Comparison of ENCODE assay signal across 10 mouse cellular contexts in the genomic region with DNA sequence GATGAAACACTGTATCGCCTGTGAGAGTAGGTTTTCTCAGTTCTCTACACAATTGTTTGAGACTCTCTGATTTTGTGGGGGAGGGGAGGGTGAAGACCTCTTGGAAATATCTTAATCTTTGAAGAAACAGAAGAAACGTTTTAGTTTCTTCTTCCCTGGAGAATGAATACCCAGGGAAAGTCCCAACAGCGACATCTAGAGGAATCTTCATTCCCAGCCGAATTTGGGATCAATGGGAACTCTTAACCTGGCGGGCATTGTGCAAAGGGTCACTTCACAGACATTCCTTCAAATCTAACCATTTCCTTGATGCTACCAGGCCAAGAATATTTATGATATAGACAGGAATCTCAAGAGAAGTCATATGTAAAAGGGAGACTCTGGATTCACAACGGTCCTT. TPM values are rescaled to one million over a fixed set of nuclear protein-coding genes. Genes with fewer than 3 reads are reported as not detected.
DNase-seq lines count a peak whose midpoint lies in the region; ATAC-seq and TF ChIP-seq lines count a peak whose summit lies in the region.
"Had no signal": no experiment of that assay in that cellular context is flagged by ENCODE, and none has a peak within 500 bp of the region (broad histone marks: within the 10 kb centered on the region; RNA-seq: fewer than 3 reads in every experiment).

No protein-coding gene starts in this region.

- H3K4me1 ChIP-seq in heart, embryonic 12.5 days (replicated peaks), result no peaks in the 10 kb centered on the region
- H3K4me1 ChIP-seq in midbrain, postnatal 0 days (ENCODE audit: insufficient read depth, low read length), result no peaks in the 10 kb centered on the region
- no peaks in the 10 kb centered on the region for H3K4me1 ChIP-seq in midbrain, embryonic 13.5 days (replicated peaks)
- H3K4me1 ChIP-seq: liver, embryonic 15.5 days had no signal

- WGBS in heart, embryonic 12.5 days, result 22% methylated on average over 6 of the region's 6 CpGs
- WGBS in midbrain, postnatal 0 days, result 25% methylated on average over 6 of the region's 6 CpGs
- WGBS in midbrain, embryonic 13.5 days, result 28% methylated on average over 6 of the region's 6 CpGs

- H3K9me3 ChIP-seq in heart, embryonic 12.5 days (replicated peaks), result no peaks in the 10 kb centered on the region
- H3K9me3 ChIP-seq in midbrain, postnatal 0 days (ENCODE audit: low read length), result no peaks in the 10 kb centered on the region
- no peaks in the 10 kb centered on the region for H3K9me3 ChIP-seq in midbrain, embryonic 13.5 days
- H3K9me3 ChIP-seq: liver, embryonic 15.5 days had no signal

- H3K4me2 ChIP-seq in heart, embryonic 12.5 days, result no peak overlapping the region
- no peak overlapping the region for H3K4me2 ChIP-seq in midbrain, postnatal 0 days (ENCODE audit: low read depth, low read length, poor library complexity, severe bottlenecking)
- no peak overlapping the region for H3K4me2 ChIP-seq in midbrain, embryonic 13.5 days (replicated peaks)
- H3K4me2 ChIP-seq: liver, embryonic 15.5 days had no signal

- DNase-seq in heart, adult 11 months, result peak; percentile 52
- peak; percentile 61 for DNase-seq in midbrain, postnatal 0 days (ENCODE audit: low spot score)
- DNase-seq in embryo, embryonic 9.5 days (ENCODE audit: extremely low spot score), result peak; percentile 45
- peak; percentile 17 to 47 for DNase-seq in left cerebral cortex, postnatal 25 days (ENCODE audit: low spot score in 2 of 2)
- DNase-seq in spleen, adult 12 weeks (ENCODE audit: low spot score), result no peak
- DNase-seq in spleen, postnatal 4 days (ENCODE audit: low spot score in 2 of 2), result no peak

- intact Hi-C loops in left cerebral cortex, postnatal 25 days (cut with DNase I), result loop anchor here (2.0 to 10.0 kb wide), 4 partner anchors 103 to 427 kb away; a partner anchor contains a TSS

- no peak overlapping the region for H3K9ac ChIP-seq in heart, embryonic 12.5 days
- H3K9ac ChIP-seq in midbrain, postnatal 0 days (replicated peaks; ENCODE audit: low read length, poor library complexity, severe bottlenecking), result no peak overlapping the region
- no peak overlapping the region for H3K9ac ChIP-seq in midbrain, embryonic 13.5 days (replicated peaks)
- H3K9ac ChIP-seq: liver, embryonic 15.5 days had no signal

- H3K27ac ChIP-seq in heart, embryonic 12.5 days (ENCODE audit: poor library complexity, severe bottlenecking), result no peak overlapping the region
- no peak overlapping the region for H3K27ac ChIP-seq in midbrain, postnatal 0 days (ENCODE audit: low read depth, low read length)
- no peak overlapping the region for H3K27ac ChIP-seq in midbrain, embryonic 13.5 days
- H3K27ac ChIP-seq: liver, embryonic 15.5 days had no signal

- TF ChIP-seq CTCF in midbrain, postnatal 0 days (IDR thresholded peaks at IDR 0.05), result peak; percentile 76

- ATAC-seq in heart, embryonic 12.5 days (ENCODE audit: insufficient number of reproducible peaks, low FRiP score), result no peak
- ATAC-seq in midbrain, postnatal 0 days (ENCODE audit: low FRiP score), result no peak
- ATAC-seq in midbrain, embryonic 13.5 days, result no peak

- H3K36me3 ChIP-seq in heart, embryonic 12.5 days, result no peaks in the 10 kb centered on the region
- H3K36me3 ChIP-seq in midbrain, postnatal 0 days (ENCODE audit: insufficient read depth, low read length), result no peaks in the 10 kb centered on the region
- no peaks in the 10 kb centered on the region for H3K36me3 ChIP-seq in midbrain, embryonic 13.5 days
- H3K36me3 ChIP-seq: liver, embryonic 15.5 days had no signal

- H3K27me3 ChIP-seq in heart, embryonic 12.5 days (replicated peaks), result peaks cover 29% of the 10 kb centered on the region
- no peaks in the 10 kb centered on the region for H3K27me3 ChIP-seq in midbrain, postnatal 0 days (ENCODE audit: insufficient read depth, low read length)
- H3K27me3 ChIP-seq in midbrain, embryonic 13.5 days, result no peaks in the 10 kb centered on the region
- H3K27me3 ChIP-seq: liver, embryonic 15.5 days had no signal

- H3K4me3 ChIP-seq in heart, embryonic 12.5 days, result no peak overlapping the region
- H3K4me3 ChIP-seq in midbrain, postnatal 0 days (ENCODE audit: low read depth, low read length), result no peak overlapping the region
- no peak overlapping the region for H3K4me3 ChIP-seq in midbrain, embryonic 13.5 days (replicated peaks)
- H3K4me3 ChIP-seq: liver, embryonic 15.5 days had no signal

RNA-seq across cellular contexts. Expression of a gene that starts 17.2 kb away (rescaled TPM):
- not detected in 2 replicates for polyA plus RNA-seq in heart, embryonic 12.5 days (2016; fragmentation: Nextera tagmentation; extraction: Ambion mirVana)
- not detected in 2 replicates for total RNA-seq in midbrain, postnatal 0 days (2014; rRNA removed)
- polyA plus RNA-seq in midbrain, postnatal 0 days (2015; fragmentation: Nextera tagmentation; extraction: Ambion mirVana), result not detected in 2 replicates
- not detected in 2 replicates for polyA plus RNA-seq in midbrain, embryonic 13.5 days (2015; fragmentation: Nextera tagmentation; extraction: Ambion mirVana)
- not detected for total RNA-seq in left cerebral cortex, postnatal 25 days (2021)
- polyA plus RNA-seq: liver, embryonic 15.5 days; stomach, embryonic 14.5 days had no signal

Comparison
In these comparisons a context has a peak if more than half of its experiments do, and no peak if none do; other contexts are left out.
1. DNase-seq: peak in heart, adult 11 months (single experiment), midbrain, postnatal 0 days (single experiment), embryo, embryonic 9.5 days (single experiment) and left cerebral cortex, postnatal 25 days (2 of 2); none in spleen, adult 12 weeks (single experiment) and spleen, postnatal 4 days (0 of 2).